Comparison of ENCODE assay signal across 17 mouse cellular contexts in the genomic region with DNA sequence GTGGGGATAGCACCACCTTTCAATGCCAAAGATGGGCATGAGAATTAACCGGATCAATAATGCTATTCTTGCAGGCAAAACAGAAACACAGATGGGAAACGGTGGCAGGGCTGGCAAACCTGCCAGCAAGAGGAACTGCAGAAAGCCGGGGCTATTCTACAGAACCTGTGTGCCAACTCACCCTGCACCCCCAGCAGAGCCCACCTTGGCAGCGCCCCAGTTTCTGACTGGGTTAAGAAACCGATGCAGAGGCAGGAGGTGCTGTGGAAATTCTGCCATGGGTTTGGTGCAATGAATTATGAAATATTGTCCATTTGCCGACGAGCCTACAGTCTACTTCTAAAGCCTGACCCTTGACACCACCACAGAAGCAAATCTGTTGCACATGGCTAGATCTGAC.
"Had no signal": no experiment of that assay in that cellular context is flagged by ENCODE, and none has a peak within 500 bp of the region (broad histone marks: within the 10 kb centered on the region; RNA-seq: fewer than 3 reads in every experiment).

No protein-coding gene starts in this region.

- H3K27ac ChIP-seq: midbrain, embryonic 10.5 days; midbrain, embryonic 12.5 days; neural tube, embryonic 13.5 days; neural tube, embryonic 15.5 days had no signal

- H3K4me3 ChIP-seq: midbrain, embryonic 10.5 days; midbrain, embryonic 12.5 days; myocyte; neural tube, embryonic 13.5 days; neural tube, embryonic 15.5 days had no signal

- DNase-seq: lung, adult 18-20 months; lung, embryonic 14.5 days; lung, postnatal 10 days; lung, postnatal 4 days; midbrain, embryonic 14.5 days; retina, postnatal 1 day; right cerebral cortex, adult 18-20 months; right cerebral cortex, postnatal 25 days; spleen, adult 18-20 months; thymus, adult 18-20 months; thymus, postnatal 25 days; thymus, postnatal 4 days had no signal
